Mouse (Mus musculus): ENCODE measurements around the gene Aacs.

Gene Aacs

DNA sequence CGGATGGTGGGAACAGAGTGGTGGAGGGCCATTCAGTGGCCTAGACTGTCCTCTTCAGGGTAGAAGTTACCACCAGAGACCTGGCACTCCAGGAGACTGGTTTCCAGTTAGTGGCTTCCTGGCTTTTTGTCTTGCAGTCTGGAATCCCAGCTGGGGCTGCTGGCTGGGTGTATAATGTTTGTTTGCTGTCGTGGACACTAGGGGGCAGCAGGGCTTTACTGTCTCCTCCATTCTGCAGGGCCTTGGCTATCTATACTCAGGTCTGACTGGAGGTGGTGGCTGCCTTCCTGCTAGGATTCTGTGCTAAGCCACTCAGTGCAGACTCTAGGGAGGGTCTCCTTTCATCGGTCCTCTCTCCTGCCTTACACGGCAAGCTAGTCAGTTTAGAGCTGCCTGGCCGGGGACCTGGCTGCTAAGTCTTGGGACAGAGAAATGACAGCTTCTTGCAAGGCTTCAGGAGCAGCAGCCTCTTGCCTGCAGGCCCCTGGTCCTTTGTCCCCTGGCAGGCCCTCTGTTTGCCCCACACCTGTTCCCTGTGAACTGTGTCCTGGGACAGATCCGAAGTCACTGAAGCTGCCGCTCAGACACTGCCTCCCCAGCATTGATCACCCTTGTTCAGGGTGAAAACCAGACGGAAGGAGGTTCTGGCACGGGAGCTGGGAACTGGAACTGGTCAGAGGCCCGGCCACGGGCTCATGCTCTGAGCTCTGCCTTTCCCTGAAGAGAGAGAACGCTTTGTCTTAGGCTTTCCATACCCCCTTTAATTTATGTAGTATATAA is 22.4 kb downstream of the Aacs start:
- DNase-seq, result peak; percentile 34

DNA sequence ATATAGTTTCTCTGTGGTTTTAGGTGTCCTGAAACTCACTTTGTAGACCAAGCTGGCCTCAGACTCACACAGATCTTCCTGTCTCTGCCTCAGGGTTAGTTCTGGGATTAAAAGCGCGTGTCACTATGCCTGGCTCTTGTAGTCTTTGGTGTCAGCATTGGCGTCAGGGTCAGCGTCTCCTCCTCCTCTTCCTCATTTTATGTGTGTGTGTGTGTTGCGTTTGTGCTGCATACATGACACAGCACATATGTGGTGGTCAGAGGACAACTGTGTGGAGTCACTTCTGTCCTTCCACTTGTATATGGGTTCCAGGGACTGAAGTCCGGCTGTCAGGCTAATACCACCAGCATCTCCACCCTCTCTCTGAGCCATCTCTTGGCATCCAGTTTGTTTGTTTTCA is 25.9 kb downstream of the Aacs start:
- DNase-seq, result no peak

- DNase-seq, result no peak
These were observed 26.6 kb downstream of the Aacs start for GRCm38 (mm10) chr5:125502186-125502585.

DNA sequence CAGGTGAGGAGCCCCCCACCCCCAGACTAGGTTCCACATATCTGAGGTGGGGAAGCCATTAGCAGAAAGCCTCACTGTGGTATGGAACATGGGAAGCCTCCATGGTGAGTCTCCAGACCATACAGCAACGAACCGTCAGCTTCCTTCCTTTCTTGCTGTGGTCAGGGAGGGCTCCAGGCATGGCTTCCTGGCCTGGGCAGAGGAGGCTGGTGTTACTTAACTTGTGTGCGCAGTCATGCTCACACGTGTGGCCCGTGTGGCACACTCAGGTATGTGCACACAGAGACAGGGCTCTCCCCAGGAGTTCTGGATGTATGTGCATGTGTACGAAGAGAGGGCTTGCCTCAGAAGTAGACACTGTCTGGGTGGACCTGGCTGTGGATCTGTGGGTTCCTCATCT is 28.0 kb downstream of the Aacs start:
- no peak for DNase-seq

DNA sequence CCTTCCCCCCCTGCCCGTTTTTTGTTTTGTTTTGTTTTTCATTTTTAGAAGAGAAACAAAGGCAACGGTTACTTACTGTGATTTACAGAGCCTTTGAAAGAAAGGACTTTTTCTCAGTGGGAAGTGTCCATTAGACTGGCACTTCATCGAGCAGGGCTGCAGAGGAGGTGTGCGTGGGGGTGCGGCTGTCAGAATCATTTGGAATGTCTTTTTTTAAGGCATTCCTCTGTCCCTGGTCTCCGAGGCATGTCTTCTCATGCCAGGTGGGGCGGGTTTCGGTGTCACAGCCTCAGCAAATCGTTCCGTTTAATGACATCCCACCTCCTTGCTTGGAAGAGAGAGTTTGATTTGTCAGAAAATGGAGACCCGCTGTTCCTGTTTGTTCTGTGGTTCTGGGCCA is 29.1 kb downstream of the Aacs start:
- no peak for DNase-seq

DNA sequence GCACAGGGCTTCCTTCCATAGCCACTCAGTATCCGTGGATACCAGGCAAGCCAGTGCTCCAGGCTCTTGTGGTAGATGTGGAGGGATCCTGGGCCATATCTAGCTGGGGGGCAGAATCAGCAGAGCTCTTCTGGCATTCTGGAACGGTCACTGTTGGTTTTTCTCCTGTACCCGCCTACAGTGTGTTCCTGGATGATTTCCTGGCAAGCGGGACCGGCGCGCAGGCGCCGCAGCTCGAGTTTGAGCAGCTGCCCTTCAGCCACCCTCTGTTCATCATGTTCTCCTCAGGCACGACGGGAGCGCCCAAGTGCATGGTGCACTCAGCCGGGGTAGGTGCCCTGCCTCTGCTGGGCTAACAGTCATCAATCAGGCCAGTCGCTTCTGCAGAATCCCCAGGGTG is 30.4 kb downstream of the Aacs start:
- no peak for DNase-seq

- DNase-seq, result no peak
These were observed 32.0 kb downstream of the Aacs start for GRCm38 (mm10) chr5:125507582-125507981.

DNA sequence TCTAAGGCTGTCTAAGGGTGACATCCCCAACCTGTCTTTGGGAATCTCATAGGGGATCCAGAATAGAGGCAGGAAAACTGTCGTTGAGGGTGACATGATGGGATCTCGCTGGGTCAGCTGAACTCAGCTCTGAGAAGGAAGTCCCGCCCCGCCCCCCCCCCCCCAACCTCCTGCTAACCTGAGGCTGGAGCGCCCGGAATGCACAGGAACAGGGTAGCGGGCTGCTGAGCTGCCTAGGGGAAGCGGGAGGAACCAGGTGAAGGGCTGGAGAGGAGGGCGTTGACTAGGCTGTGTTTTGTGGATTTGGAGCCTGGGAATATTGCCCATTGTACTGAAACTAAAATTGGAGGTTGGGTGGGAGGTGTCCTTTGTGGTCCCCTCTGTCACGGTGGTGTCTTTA is 32.4 kb downstream of the Aacs start:
- DNase-seq, result no peak

GRCm38 (mm10) chr5:125509541-125509940 is 33.9 kb downstream of the Aacs start:
- no peak for DNase-seq

DNA sequence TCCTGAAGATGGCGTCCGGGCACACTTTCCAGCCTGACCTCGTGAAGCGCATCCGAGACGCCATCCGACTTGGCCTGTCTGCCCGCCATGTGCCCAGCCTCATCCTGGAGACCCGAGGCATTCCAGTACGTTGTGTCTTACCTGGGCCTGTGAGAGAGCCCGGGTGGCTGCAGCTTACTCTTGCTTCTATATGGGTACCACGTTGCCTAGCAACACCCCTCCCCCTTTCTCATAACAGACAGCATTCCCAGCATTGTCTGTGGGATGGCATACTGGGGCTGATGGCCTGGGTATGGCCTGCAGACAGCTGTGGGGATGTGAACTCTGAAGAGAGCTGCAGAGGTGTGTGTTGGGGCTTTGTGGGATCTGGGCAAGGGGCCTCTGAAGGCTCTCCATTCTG is 39.4 kb downstream of the Aacs start:
- DNase-seq, result no peak

DNA sequence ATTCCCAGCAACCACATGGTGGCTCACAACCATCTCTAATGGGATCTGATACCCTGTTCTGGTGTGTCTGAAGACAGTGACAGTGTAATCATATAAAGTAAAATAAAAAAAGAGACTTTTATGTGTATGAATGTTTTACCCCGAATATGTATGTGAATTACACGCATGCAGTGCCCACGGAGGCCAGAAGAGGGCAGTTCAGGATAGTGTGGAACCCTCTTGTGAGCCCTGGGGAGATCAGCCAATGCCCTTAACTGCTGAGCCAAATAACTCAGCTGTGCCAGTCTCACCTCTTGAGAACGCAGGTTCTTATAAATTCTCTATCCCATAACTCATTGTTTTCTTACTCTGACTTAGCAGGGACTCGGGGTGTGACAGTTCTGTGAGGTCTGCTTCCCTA is 43.0 kb downstream of the Aacs start:
- DNase-seq, result no peak

GRCm38 (mm10) chr5:125520930-125521590 is 45.4 kb downstream of the Aacs start:
- DNase-seq, result peak; percentile 52

DNA sequence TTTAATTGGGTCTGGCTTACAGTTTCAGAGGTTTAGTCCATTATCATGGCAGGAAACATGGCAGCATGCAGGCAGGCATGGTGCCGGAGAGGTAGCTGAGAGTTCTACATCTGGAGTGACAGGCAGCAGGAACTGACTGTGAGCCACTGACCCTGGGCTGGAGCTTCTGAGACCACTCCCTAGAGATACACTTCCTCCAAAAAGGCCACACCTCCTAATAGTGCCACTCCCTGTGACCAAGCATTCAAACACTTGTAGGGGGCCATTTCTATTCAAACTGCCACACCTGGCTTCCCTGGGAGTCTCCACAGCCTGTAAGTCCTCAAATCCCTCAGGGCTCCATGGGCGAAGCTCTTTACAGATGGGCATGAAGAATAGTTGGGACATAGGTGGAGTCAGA is 47.7 kb downstream of the Aacs start:
- no peak for DNase-seq

- no peak for DNase-seq
These were observed 49.9 kb downstream of the Aacs start for GRCm38 (mm10) chr5:125525516-125525915.

DNA sequence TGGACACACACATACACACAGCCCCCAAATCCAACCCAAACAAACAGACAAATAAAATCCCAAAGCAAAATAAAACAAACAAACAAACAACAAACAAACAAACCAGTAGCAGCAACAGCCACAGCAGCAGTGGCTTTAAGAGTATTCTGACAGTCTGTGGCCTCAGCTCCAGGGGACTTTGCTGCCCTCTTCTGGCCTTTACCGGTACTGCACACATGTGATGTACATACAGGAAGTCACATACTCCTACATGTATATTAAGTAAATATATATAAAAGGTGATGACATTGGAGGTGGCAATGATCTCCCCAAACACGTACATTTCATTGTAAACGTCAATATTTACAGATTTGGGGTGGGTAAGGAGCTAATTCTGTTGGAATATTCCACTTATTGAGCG is 50.9 kb downstream of the Aacs start:
- DNase-seq, result no peak

GRCm38 (mm10) chr5:125529109-125529508 is 53.5 kb downstream of the Aacs start:
- DNase-seq, result peak; percentile 42

DNA sequence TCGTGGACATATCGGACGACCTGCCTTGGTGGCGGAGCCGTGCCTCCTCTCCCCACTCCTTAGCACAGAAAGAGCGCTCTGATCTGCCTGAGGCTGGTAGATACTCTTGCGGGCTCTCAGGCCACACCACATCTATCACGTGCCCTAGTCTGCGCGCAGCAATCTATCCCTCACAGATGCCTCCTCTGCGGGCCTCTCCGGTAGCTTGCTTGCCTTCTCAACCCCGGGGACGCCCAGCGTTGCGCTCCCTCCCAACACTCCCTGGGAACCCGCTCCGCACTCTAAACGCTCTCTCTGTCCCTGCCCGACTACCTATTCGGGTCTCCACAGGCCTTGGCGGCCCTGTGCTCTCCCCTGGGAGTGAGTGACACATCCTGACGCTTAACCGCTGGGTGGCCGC is 56.0 kb downstream of the Aacs start, which contains the start of gene Tmem132b:
Tmem132b (plus strand) TSS at position 141 of the 400 bp plus-strand sequence.
- no peak for DNase-seq

GRCm38 (mm10) chr5:125532191-125532544 is 56.6 kb downstream of the Aacs start:
- no peak for DNase-seq

- DNase-seq, result no peak
These were observed 57.1 kb downstream of the Aacs start for GRCm38 (mm10) chr5:125532545-125533224.

DNA sequence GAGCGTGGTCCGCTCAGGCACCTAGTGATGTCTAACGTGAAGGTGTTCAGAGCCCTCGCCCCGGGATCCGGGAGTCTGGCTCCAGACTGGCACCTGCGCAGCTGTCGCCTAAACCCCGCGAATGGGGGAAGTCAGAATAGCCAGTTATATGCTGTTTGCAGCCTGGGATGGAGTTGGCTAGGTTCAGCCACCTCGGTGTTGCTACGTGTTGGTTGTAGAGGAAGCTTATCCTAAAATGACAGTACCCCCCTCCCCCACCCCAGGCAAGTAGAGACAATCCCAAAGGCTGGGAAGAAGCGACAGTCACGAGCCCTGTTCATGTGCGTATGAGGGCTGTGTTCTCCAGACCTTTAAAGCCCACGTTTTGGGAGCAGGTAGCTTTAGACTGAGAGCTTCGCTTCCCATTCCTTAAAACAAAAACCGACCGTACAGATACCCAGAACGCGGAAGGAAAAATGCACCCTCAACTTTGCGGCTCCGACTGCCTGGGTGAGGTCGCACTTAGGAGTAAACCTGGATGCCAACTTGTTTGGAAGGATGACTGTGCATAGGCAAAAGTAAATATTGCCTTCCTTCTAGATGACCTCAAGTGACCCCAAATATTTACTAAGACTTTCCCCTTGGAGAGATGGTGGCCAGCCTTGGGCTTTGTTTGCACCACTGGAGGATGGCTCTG is 57.7 kb downstream of the Aacs start:
- no peak for DNase-seq

DNA sequence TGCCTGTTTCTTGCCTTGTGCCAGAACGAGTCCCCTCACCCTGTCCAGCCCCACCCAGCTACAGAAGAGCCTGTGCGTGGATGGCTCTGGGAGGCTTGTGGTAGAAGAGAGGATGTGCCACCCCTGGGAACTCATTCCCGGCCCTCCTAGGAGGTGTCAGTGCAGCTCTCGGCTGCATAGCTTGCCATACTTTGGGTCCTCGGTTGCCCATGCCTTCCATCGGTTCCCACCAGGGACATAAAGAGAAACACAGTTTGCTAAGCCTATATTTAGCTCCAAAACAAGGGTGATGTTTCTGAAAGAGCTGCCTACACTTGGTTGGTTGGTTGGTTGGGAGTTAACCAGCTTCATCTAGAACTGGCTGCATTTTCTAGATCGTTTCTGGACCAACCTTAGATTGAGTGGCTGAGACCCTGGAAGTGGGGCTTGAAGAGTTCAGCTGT is 58.6 kb downstream of the Aacs start:
- DNase-seq, result no peak

DNA sequence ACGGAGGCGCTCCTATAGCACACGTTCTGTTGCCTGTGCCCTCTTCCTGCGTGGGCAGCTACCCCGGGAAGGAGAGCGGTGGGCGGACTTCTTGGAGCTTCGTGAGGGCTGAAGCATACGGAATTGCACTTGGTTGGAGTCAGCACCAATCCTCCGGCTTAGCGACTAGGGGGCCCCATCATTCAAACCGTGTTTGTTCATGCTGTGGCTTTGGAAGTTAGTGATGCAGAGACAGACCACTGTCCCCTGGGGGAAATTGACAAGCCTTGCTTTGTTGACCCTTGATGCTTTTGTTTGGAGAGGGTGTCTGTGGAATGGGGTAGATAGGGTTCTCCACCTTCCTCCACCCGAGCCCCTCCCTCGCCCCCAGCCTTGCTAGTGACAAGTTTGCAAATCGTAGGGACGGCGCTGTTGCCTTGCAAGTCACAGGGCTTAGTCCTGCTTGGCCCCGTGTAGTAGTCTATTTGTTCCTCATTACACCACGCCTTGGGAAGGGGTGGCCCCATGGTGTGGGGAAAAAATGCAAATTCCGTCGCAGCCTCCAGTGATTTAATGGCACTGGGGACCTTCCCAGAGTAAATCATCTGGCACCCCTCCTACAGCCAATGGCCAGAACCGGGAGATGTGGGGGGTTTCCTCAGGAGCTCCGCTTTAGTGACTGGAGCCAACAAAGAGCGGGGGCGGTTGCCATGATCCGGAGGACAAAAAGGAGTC is 59.2 kb downstream of the Aacs start:
- DNase-seq, result no peak

- no peak for DNase-seq
These were observed 69.5 kb downstream of the Aacs start for GRCm38 (mm10) chr5:125545090-125545489.
